Mouse (Mus musculus): Measurements from ENCODE around the gene Macrod2. TPM values are rescaled to one million over a fixed set of nuclear protein-coding genes. Genes with fewer than 3 reads are reported as not detected.

Macrod2 gene
- total RNA-seq, 2 experiments from 2014 or later: 10.3 to 11.3 TPM

DNA sequence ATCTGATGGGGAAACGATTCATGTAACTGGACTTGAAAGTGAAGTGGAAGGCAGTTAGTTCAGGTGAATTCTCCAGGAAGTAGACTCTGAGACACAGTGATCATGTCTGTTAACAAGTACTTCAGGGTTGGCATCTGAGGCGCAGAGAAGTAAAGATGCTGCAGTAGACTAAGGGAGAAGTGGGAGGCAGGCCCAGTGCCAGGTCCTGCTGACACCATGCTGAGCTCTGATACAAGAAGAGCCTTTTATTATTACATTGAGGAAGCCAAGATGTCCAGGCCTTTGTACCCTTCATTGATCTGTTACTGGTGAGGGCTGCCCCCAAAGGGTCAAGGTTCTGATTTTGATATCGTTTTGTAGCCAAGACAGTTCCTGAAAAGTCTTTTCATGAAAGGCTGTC, 1327.4 kb downstream of the Macrod2 start:
- DNase-seq: no peak

DNA sequence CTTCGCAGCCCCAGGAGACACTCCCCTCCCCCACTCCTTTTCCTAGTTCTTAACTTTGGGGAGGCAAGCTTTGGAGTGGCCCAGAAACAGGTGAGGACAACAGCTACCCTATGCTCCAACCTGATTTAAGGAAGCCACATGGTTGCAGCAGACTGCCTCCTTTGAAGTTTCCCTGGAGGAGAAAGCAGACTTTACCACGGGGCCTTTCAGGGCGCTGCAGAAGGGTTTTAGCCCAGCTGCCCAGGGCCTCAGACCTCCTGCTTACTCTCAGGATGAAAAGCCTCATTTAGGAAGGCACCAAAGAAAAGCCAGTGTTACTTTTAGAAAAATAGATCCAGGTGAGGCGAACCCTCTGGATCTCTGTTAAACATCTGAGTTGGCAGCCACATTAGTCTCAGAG, 1333.9 kb downstream of the Macrod2 start:
- no peak for DNase-seq

DNA sequence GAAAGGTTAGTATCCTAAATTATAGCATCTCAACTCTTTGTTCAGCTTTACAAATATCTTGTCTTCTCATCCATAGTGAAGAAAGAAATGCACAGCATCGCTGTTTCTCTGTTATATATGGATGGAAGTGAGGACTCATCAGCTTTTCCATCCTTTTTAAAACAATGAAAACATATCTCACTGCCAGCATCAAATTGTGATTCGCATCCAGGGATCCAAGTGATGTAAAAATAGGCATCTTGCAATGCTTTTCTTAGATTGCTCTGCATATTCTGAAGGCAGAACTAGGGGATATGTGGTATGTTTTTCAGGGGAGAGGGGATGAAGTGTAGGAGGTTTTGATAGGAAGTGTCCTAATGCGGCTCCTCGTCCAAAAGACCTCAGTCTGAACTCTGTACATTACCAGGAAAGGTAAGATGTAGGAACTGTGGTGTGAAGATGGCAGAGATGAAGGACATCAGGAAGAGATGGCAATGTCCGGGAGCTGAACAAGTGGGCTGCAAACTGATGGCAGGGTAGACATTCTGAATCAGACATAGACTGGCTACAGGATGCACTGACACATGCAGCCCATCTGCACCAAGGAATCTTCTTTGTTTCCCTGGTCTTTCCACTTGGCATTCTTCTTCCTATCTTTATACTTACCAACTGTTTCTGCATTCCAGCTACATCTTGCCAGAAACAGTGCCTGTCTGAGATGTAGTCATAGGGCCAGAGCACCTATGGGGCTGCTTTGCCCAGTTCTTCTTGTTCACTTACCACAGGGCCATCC, 1341.8 kb downstream of the Macrod2 start:
- no peak for DNase-seq

DNA sequence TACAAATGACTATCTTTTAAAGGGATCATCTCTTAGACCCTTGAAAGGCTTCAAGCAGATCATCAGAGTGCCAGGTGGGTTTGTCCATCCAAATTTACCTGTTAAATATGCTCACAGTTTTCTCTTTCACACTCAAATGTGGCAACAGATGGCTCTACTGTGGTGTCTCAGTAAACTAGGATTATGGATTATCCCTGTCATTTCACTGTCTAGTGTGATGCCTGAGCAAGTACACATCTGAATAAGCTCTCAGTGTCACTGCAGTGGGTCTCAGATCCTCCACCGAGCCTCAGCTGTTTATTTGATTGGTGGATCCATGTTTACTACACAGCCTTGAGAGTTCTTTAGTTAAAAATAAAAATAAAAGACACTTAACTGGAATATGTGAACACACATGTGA, 1343.6 kb downstream of the Macrod2 start:
- no peak for DNase-seq

DNA sequence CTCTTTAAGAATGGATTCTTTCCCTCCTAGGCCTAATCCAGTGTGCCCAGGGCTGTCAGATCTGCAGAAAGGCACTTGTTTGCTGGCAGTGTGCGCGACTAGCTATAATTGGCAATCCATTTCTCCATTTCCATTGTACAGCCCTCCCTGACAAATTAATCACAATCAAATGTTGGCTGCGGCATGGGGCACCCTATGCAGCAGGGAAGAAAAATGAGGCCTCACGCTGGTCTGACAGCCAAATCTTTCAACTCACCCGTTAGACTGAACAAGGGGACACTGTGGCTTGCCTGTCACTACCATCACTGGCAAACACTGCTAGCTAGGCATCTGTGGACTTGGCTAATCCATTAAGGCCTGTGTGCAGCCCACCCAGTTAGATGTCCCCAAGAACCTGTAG, 1345.2 kb downstream of the Macrod2 start:
- no peak for DNase-seq

DNA sequence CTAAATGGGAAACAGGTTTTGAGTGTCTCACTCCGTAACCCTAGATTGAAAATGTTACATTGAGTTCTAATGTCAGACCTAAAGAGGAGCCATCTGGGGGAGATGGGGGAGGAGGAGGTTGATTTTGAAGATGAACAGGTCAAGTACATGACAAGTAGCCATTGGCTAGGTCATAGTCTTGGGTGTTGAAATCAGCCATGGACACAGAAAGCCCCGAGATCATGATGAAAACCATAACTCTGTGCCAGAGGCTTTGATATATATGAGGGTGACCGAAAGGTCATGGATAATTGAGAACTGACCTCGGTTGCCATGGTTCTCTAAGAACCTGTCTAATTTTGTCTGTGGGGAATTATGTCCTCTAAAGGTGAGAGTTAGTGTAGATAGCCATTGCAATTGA, 1405.1 kb downstream of the Macrod2 start:
- DNase-seq: no peak

DNA sequence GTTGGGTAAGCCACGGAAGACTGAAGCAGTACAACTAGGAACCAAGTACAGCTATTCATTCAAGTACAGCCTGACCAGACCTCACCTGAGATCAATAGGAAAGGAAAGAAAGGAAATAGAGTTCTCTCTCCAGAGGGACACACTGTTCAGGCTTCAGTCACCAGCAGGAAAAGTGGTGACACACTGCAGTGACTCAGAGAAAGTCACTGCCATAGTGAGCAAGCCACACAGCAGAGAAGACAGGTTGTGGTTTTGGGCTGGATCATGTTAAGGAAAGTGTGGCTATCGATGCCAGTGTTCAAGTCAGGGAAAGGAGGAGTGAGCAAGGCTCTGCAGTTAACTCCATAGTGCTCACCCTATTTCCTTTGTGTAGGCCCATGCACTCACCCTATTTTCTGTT, 1405.8 kb downstream of the Macrod2 start:
- DNase-seq: no peak

DNA sequence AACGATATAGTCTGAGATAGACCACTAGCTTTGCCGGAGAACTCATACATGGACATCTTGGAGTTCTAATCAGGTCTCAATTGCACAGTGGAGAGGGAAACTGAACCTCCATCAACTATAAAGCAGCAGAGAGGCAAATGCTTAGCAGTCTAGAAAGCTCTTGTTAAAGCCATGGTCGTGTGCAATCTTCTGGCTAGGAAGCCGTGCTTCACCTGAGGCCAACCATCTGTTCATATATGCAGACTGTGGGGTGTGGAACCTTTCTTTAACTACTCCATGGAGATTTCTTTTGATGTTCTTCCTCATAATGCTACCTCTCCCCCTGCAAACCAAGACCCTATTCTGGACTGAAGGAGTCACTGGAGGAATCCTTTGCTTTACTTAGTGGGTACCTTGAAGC, 1421.2 kb downstream of the Macrod2 start:
- DNase-seq: no peak

DNA sequence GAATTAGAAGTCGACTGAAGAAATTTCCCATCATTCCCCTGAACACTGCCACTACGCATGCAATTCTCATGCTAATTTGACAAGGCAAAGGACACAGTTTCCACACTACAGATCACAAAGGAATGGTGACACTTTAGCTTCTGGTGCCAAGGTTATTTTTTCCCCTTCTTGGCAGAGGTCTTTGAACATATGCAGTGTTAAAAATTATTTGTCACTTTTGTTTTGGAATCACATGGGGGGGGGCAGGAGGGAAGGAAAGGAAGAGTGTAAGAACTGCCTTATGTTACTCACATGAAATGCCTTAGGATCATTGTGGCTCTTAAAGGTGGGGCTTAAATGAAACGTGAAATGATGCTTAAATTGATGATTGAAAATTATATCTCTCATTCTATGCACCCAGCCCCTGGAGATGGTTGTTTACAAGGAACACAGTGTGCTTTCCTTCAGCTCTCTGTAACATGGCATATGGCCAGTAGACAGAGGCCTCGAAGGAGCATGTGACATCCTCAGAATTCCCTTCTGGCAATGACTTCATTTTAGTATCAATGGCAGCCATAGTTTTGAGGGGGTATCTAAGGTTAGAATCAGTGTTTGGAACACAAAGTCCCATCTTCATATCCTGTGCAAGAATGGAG, 1422.6 kb downstream of the Macrod2 start:
- no peak for DNase-seq

DNA sequence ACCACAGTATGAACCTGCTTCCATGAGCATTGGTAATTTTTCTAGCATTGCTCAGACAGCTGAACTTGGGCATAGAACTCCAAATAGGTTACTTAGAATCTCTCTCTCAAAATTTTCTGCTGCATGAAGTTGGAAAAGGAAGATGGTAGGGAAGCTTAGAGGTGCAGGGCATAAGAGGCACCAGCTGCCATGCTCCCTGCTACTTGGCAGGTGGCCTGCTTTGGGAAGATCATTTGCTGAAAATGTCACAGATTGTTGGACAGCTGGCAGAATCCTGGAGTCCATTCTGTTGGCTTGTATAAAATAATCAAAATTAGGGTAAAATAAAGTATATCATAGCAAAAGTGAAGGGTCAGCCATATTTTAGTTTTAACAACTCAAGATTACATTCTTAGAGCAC, 1425.7 kb downstream of the Macrod2 start:
- no peak for DNase-seq

DNA sequence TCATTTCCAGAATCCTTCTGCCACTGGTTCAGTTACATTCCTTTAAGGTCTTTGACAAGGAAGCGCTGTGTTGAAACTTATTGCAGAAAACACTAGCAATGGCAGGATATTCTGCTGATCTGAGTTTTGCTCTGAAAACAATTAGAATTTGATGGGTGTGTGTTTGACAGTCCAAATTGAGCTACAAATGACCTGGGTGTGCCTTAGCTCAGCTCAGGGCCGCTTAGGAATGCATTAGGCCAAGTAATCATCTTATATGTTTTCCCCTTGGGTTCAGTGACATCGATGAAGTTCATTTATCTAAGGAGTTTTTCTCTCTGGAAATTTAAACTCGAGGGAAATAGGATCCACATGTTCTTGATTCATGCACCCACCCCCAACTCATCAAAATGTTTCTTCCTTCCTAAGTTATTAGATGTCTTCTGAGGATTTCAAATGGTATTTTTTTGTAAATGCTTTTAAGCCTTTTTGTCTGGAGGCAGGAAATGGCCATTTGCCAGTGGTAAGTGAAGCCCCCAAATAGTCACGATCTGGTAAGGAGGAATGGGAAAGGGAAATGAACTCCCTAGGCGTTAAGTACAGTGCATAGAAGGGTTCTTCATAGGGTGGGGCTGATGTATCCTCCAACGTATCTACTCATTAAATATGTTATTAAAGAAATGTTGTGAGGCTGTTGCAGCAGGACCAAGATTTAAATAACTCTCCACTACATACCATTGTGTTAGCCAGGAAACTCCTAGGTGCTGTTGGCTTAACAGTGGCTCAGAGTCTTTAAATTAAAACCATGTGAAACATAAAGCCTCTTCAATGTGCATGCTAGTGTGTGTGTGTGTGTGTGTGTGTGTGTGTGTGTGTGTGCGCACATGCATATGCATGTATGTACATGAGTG, 1430.7 kb downstream of the Macrod2 start:
- no peak for DNase-seq

DNA sequence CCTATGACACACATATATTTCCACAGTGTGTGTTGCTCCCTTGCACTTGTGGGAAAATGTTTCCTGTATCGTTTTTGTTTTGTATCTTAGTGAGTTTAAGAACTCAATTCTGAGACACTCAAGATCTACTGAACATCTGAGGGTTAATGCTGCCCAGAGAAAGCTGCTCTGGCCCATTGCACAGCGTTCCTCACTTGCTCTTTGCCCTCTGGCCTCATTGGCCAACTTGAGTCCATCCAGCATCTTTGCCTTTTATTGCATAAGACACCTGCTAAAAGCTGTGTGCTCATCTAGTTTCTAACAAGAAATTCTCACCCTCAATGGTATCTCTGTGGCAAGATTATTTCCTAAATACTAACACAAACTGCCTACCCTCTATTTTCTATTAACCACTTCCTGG, 1435.4 kb downstream of the Macrod2 start:
- DNase-seq: no peak

DNA sequence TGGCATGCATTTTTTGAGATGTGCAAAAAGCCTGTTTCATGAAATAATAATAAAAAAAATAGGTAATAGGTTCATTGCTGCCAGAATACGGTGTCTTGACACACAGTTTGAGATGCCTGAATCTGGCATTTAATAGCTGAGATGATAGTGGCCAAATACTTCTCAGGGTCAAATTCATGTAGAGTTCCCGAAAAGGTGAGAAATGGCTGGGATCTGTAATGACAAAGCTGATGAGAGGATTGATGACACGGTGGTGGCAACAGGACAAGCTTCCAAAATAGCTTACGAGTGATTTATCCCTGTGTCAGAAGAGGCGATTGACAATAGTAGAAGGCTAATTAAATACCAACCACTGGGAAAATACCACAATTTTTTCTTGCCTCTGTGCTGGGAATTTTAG, 1436.4 kb downstream of the Macrod2 start:
- no peak for DNase-seq

DNA sequence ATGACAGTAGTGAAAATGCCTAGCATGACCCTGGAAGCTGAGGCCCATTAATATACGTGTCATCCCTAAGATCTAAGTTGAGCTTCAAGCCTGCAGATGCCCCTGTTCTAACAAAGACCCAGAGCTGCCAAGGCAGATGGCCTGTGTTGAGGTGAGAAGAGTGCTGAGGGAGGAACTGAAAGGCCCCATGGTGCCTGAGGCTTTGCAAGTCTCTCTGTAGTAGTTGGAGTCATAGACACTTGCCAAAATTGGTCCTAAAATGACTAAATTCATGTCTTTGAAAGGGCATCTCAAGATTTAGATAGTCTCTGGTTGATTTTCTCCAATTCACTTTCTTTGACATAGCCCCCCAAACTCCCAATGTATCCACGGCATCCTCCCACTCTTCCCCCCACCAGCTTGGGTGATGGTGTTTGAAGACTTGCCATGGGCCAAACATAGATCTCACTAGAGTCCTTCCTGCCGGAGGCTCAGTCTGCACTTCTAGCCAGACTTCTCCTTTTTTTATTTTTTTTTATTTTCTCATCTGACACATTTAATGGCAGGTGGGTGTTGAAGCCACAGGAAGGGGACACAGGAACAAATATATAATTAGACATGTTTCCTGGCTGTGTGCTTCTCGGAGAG, 1439.2 kb downstream of the Macrod2 start:
- DNase-seq: no peak

DNA sequence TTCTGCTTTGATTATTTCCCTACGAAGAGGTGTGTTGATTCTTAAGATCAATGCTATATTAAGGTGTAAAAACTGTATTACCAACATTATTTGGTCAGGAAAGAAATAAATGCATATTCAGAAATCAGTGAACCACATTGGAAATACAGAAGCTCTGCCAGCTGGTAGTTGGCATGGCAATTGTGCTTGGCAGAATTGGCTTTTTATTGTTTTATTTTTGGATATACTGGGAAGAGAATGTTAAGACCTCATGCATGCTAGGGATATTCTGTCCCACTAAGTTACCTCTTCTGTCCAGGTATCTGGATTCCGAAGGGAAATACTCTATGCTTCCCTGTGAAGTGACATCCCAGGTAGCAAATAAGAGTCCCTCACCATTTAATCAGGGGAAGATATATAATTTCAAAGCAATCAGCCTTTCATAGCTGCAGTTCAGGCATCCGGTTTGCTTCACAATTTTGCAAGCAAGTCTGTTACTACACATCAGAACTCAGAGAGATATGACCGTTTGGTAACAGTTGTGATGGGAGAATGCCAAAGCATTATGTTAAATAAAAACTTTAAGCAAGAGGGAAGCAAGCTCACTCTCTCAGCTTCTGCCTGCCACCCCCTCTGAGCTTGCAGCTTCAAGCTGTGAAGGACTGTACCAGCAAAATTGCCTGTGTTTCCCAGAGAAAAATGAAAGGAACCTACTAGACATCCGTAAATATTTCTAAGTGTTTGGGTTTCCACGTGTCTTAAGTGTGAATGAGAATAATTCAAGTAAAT, 1449.5 kb downstream of the Macrod2 start:
- no peak for DNase-seq

DNA sequence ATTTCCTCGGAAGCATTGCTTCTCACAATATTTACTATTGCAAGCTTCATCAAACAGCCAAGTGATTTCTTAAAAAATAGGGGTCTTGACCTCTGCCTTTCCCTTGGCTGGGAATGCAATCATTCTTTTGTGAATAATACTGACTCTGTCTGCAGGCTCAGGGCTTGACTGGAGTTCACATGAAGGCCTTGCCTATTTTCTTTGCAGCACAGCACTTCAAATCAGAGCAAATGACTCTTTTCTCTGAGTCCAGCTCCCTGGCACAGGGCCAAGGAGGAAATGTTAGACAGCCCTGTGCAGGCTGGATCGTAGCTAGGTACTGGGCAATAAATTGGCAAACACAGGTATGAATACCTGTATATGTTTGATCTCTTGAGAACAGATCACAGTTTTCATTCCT, 1464.1 kb downstream of the Macrod2 start:
- DNase-seq: no peak

DNA sequence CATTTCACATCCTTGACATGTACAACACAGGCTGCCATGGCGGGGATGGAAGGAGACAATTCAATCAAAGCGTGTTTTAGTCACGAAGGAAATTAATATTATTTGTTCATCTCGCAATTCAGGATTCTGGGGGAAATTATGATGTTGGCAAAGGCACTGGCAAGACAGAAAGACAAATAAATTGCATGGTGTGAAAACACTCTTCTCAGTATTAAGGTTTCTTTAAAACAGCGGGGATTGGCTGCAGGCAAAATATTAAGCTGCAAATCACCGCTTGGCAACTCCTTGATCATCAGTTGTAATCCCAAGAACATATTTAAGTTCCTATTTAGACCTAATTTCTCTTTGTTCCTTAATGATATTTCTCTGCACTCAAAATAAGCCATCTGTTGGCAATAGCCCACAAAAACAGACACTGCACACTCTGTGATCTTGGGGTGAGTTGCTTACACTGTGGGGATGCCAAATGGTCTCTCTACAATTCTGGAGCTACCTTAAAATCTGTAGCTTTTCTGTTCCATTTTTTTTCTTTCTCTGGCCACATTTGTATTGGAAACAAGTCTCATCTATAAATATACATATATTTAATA, 1466.7 kb downstream of the Macrod2 start:
- DNase-seq: no peak

DNA sequence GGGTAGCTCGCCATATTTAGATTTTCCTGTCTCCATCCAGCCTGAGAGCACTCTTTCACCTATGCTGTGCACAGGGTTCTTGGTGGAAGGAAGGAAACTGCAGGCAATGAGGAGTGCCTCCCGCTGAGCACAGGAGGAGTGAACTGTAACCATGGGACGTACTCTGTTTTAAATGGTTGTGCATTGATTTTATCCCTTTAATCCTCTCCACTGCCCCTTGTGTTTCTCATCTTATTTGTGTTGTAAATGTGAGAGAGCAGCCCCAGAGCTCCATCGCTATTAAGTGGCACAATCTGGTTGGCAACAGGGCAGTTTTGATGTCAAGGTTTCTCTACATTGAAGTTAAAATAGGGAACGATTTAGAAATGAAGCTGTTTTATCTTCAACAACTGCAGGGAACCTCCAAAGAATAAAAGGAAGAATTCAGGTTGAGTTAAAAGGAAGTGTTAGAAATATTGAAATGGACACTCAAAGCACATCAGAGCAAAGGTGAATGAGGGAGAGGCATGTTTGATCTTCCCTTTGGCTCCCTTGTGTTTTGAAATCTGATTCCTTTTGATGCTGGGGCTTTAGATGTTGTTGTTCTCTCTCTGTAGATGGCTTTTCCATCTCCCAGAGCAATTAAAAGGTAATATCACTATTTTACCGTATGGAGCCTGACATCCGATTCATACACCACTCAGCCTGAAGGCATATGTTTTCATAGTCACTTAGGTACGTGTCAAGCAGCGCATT, 1467.6 kb downstream of the Macrod2 start:
- DNase-seq: no peak

DNA sequence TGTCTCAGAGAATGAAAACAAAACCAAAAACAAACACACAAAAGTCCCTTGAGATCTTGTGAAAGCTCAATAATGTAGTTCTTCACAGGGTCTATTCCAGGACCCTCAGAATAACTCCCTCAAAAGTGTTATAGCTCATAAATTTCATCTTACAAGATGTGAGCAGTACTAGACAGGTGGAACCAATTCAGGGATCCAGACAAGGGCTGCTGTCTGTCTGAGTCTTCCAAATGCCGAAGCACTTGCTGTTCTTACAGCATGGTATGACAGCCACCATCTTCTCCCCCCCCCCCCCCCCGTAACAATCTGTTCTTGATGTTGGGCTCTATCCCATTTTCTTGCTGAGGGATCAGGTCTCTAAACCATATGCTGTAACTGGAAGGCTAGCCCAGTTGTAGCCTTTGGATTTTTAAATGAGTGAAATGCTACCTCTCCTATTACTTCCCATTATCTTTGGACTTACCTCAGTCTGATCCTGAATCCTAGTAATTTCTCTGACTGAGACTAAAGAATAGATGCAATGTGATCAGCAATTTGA, 1468.6 kb downstream of the Macrod2 start:
- no peak for DNase-seq

DNA sequence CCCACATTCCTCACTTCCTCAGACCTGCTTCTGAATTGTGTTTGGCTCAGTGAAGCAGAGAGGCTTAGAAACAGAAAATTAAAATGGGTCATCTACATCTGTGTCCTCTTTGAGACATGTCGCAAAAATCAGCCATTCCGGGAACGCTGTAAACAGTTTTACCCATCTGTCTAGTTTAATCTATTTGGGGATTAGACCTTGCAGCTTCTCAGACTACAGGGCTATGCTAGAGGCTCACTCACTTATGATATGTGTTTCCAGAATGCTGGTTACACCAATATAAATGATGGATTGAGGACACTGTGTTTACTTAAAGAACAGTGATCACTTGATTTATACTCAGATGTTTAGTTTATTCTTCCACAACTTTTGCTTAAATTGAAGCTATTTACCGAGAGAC, 1475.8 kb downstream of the Macrod2 start:
- DNase-seq: no peak
